ENCODE assay signal across 8 mouse cellular contexts in genomic region chr13:97439216-97439979, GRCm38 (mm10).
DNase-seq lines count a peak whose midpoint lies in the region; ATAC-seq and TF ChIP-seq lines count a peak whose summit lies in the region.

No protein-coding gene starts in this region.

- no peaks in the 10 kb centered on the region for H3K9me3 ChIP-seq in heart, embryonic 15.5 days (replicated peaks)
- no peaks in the 10 kb centered on the region for H3K9me3 ChIP-seq in forebrain, embryonic 11.5 days (ENCODE audit: control insufficient read depth, low read length)
- H3K9me3 ChIP-seq in liver, embryonic 11.5 days (ENCODE audit: control insufficient read depth, low read length), result no peaks in the 10 kb centered on the region
- H3K9me3 ChIP-seq in stomach, embryonic 16.5 days (replicated peaks; ENCODE audit: control insufficient read depth, low read length), result no peaks in the 10 kb centered on the region

- peak overlapping the region; percentile 17 for H3K4me3 ChIP-seq in heart, embryonic 15.5 days
- no peak overlapping the region for H3K4me3 ChIP-seq in forebrain, embryonic 11.5 days (ENCODE audit: low read depth, low read length)
- H3K4me3 ChIP-seq in liver, embryonic 11.5 days (ENCODE audit: low read depth, low read length), result no peak overlapping the region
- no peak overlapping the region for H3K4me3 ChIP-seq in stomach, embryonic 16.5 days (replicated peaks; ENCODE audit: low read length)
- H3K4me3 ChIP-seq in thymus, adult 2 months (ENCODE audit: control insufficient read depth, insufficient read depth, low read length), result no peak overlapping the region

- ATAC-seq in heart, embryonic 15.5 days (replicated peaks; ENCODE audit: insufficient number of reproducible peaks, insufficient read depth, low FRiP score, low read depth), result no peak
- ATAC-seq in forebrain, embryonic 11.5 days (replicated peaks; ENCODE audit: low FRiP score), result peak; percentile 63
- no peak for ATAC-seq in liver, embryonic 11.5 days (replicated peaks; ENCODE audit: low FRiP score)
- no peak; the same call in 1 of the 2 replicates for ATAC-seq in stomach, embryonic 16.5 days (ENCODE audit: insufficient read depth, low FRiP score)

- H3K4me2 ChIP-seq in heart, embryonic 15.5 days, result peak overlapping the region; percentile 51
- H3K4me2 ChIP-seq in forebrain, embryonic 11.5 days (ENCODE audit: low read depth, low read length, severe bottlenecking), result peak overlapping the region; percentile 21
- H3K4me2 ChIP-seq in liver, embryonic 11.5 days, result peak overlapping the region; percentile 28
- peak overlapping the region; percentile 19; the same call in 1 of the 2 replicates for H3K4me2 ChIP-seq in stomach, embryonic 16.5 days (ENCODE audit: low read depth, low read length)

- no peak overlapping the region for H3K27ac ChIP-seq in heart, embryonic 15.5 days
- peak overlapping the region; percentile 69 for H3K27ac ChIP-seq in forebrain, embryonic 11.5 days (ENCODE audit: low read depth, low read length)
- 0 out of 2 replicates have a peak overlapping the region, but pooled peaks have one; percentile 9 for H3K27ac ChIP-seq in liver, embryonic 11.5 days (ENCODE audit: low read depth, low read length)
- H3K27ac ChIP-seq in stomach, embryonic 16.5 days (ENCODE audit: low read length), result no peak overlapping the region
- no peak overlapping the region for H3K27ac ChIP-seq in thymus, adult 2 months (ENCODE audit: control insufficient read depth, insufficient read depth, low read length)

- peaks cover 54% of the 10 kb centered on the region for H3K4me1 ChIP-seq in heart, embryonic 15.5 days (replicated peaks)
- H3K4me1 ChIP-seq in forebrain, embryonic 11.5 days (replicated peaks; ENCODE audit: control insufficient read depth, insufficient read depth, low read length), result peaks cover 43% of the 10 kb centered on the region
- H3K4me1 ChIP-seq in liver, embryonic 11.5 days (replicated peaks; ENCODE audit: control insufficient read depth, insufficient read depth, low read length), result peaks cover 47% of the 10 kb centered on the region
- H3K4me1 ChIP-seq in stomach, embryonic 16.5 days (ENCODE audit: control insufficient read depth, insufficient read depth, low read length), result peaks cover 27% of the 10 kb centered on the region
- peaks cover 49% of the 10 kb centered on the region for H3K4me1 ChIP-seq in thymus, adult 2 months (replicated peaks; ENCODE audit: control insufficient read depth, insufficient read depth, low read length)

- no peak for TF ChIP-seq CTCF in thymus, adult 2 months (IDR thresholded peaks at IDR 0.05; ENCODE audit: borderline replicate concordance, control insufficient read depth, extremely low read depth, insufficient read depth, low read length, poor library complexity)

- intact Hi-C loops in heart, postnatal 25 days (cut with DNase I), result no loop called here

- TF ChIP-seq POLR2A in thymus, adult 2 months (IDR thresholded peaks at IDR 0.05; ENCODE audit: control insufficient read depth, extremely low read depth, insufficient read depth, low read length, poor library complexity), result no peak

- DNase-seq in heart, postnatal 25 days (ENCODE audit: low spot score), result no peak
- peak; percentile 11 for DNase-seq in NIH3T3 (ENCODE audit: low read depth)
- peak; percentile 68 for DNase-seq in forebrain, embryonic 11.5 days (ENCODE audit: low spot score)
- no peak for DNase-seq in liver, embryonic 11.5 days (ENCODE audit: low spot score)
- DNase-seq in thymus, adult 2 months, result no peak
- no peak for DNase-seq in urinary bladder, adult 18-20 months (ENCODE audit: low spot score in 2 of 2)

- H3K36me3 ChIP-seq in heart, embryonic 15.5 days, result no peaks in the 10 kb centered on the region
- H3K36me3 ChIP-seq in forebrain, embryonic 11.5 days (ENCODE audit: control insufficient read depth, insufficient read depth, low read length), result no peaks in the 10 kb centered on the region
- H3K36me3 ChIP-seq in liver, embryonic 11.5 days (ENCODE audit: control insufficient read depth, insufficient read depth, low read length), result no peaks in the 10 kb centered on the region
- H3K36me3 ChIP-seq in stomach, embryonic 16.5 days (ENCODE audit: control insufficient read depth, insufficient read depth, low read length), result no peaks in the 10 kb centered on the region
- no peaks in the 10 kb centered on the region for H3K36me3 ChIP-seq in thymus, adult 2 months (ENCODE audit: control insufficient read depth, insufficient read depth, low read length)

- peak overlapping the region; percentile 28 for H3K9ac ChIP-seq in heart, embryonic 15.5 days
- peak overlapping the region; percentile 40 for H3K9ac ChIP-seq in forebrain, embryonic 11.5 days (ENCODE audit: low read length)
- H3K9ac ChIP-seq in liver, embryonic 11.5 days (ENCODE audit: low read depth, low read length), result no peak overlapping the region
- H3K9ac ChIP-seq in stomach, embryonic 16.5 days (ENCODE audit: low read length), result peak overlapping the region; percentile 34

- peaks cover 2% of the 10 kb centered on the region; the same call in 1 of the 2 replicates for H3K27me3 ChIP-seq in heart, embryonic 15.5 days
- H3K27me3 ChIP-seq in forebrain, embryonic 11.5 days (ENCODE audit: control insufficient read depth, insufficient read depth, low read length), result no peaks in the 10 kb centered on the region
- peaks cover 7% of the 10 kb centered on the region for H3K27me3 ChIP-seq in liver, embryonic 11.5 days (replicated peaks; ENCODE audit: control insufficient read depth, insufficient read depth, low read length)
- H3K27me3 ChIP-seq in stomach, embryonic 16.5 days (ENCODE audit: control insufficient read depth, insufficient read depth, low read length), result no peaks in the 10 kb centered on the region
- H3K27me3 ChIP-seq in thymus, adult 2 months (ENCODE audit: control insufficient read depth, insufficient read depth, low read length), result no peaks in the 10 kb centered on the region

- WGBS in heart, embryonic 15.5 days, result 20% methylated on average over 16 of the region's 16 CpGs
- 9% methylated on average over 16 of the region's 16 CpGs for WGBS in forebrain, embryonic 11.5 days
- WGBS in liver, embryonic 11.5 days, result 27% methylated on average over 16 of the region's 16 CpGs
- WGBS in stomach, embryonic 16.5 days, result 23% methylated on average over 16 of the region's 16 CpGs
- WGBS in thymus, adult 2 months, result 48% methylated on average over 16 of the region's 16 CpGs

Comparison
In these comparisons a context has a peak if more than half of its experiments do, and no peak if none do; other contexts are left out.
1. H3K27ac ChIP-seq: peak in forebrain, embryonic 11.5 days (single experiment) and liver, embryonic 11.5 days (single experiment); none in heart, embryonic 15.5 days (single experiment), stomach, embryonic 16.5 days (single experiment) and thymus, adult 2 months (single experiment).
2. DNase-seq: peak in NIH3T3 (single experiment) and forebrain, embryonic 11.5 days (single experiment); none in heart, postnatal 25 days (single experiment), liver, embryonic 11.5 days (single experiment), thymus, adult 2 months (single experiment) and urinary bladder, adult 18-20 months (0 of 2).
3. Peak in every context shown above with its lines, with median percentiles within 50 percentile points of each other: H3K4me2 ChIP-seq.